Mouse (Mus musculus): ENCODE data around the gene Sap30bp. TPM values are rescaled to one million over a fixed set of nuclear protein-coding genes. Genes with fewer than 3 reads are reported as not detected.

Gene Sap30bp
- polyA plus RNA-seq, 1 experiment from 2014 or later, result 23.5 TPM

DNA sequence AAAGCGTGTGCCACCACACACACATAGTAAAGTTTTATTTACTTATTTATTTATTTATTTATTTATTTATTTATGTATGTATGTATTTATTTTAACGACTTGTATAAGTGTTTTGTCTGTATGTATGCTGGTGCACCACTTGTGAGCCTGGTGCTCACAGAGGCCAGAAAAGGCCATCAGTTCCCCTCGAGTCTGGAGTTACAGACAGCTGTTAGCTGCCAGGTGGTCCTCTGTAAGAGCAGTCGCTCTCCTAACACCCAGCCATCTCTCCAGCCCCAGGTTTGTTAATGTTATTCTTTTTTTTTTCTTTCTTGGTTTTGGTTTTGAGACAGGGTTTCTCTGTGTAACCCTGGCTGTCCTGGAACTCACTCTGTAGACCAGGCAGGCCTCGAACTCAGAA, 14.4 kb upstream of the Sap30bp start:
- Histone ChIP-seq H3K9ac (ENCODE audit: low read length) (no peak overlapping the region), H3K36me3 (ENCODE audit: control insufficient read depth, insufficient read depth) (peaks cover 11% of the 10 kb centered on the region; the same call in 1 of the 2 replicates), H3K4me1 (ENCODE audit: control insufficient read depth, insufficient read depth, low read length) (no peaks in the 10 kb centered on the region), H3K4me2 (ENCODE audit: low read depth, low read length) (no peak overlapping the region), H3K9me3 (replicated peaks; ENCODE audit: control insufficient read depth, low read length) (no peaks in the 10 kb centered on the region), H3K4me3 (ENCODE audit: low read length) (no peak overlapping the region), H3K27ac (ENCODE audit: low read length) (no peak overlapping the region), H3K27me3 (ENCODE audit: control insufficient read depth, insufficient read depth, low read length) (no peaks in the 10 kb centered on the region)
- no peak for ATAC-seq (replicated peaks; ENCODE audit: extremely low read depth, insufficient read depth, low FRiP score)
- 89% methylated on average over 5 of the region's 5 CpGs for WGBS

DNA sequence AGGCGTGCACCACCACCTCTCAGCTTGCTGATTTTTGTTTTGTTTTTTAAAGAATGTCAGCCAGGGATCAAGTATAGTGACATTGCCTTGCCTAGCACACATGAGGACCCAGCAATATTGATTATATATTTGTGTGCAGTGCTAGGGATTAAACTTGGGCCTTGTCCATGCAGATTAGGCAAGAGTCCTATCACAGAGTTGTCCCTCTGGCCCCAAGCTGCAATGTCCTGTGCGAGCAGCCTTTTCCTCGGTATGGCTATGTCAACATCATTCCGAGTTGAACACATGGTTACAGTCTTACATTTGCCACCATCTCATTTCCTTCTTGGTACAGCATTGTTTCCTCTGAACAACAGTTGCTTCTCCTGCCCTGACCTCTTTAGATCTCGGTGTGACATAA, 14.0 kb upstream of the Sap30bp start:
- H3K36me3 ChIP-seq (ENCODE audit: control insufficient read depth, insufficient read depth), result peaks cover 11% of the 10 kb centered on the region; the same call in 1 of the 2 replicates
- no peak overlapping the region for H3K9ac ChIP-seq (ENCODE audit: low read length)
- no peak overlapping the region for H3K4me3 ChIP-seq (ENCODE audit: low read length)
- no peaks in the 10 kb centered on the region for H3K9me3 ChIP-seq (replicated peaks; ENCODE audit: control insufficient read depth, low read length)
- no peak overlapping the region for H3K4me2 ChIP-seq (ENCODE audit: low read depth, low read length)
- no peak for ATAC-seq (replicated peaks; ENCODE audit: extremely low read depth, insufficient read depth, low FRiP score)
- 84% methylated on average over 5 of the region's 5 CpGs for WGBS
- no peaks in the 10 kb centered on the region for H3K4me1 ChIP-seq (ENCODE audit: control insufficient read depth, insufficient read depth, low read length)
- H3K27me3 ChIP-seq (ENCODE audit: control insufficient read depth, insufficient read depth, low read length), result no peaks in the 10 kb centered on the region
- H3K27ac ChIP-seq (ENCODE audit: low read length), result no peak overlapping the region

DNA sequence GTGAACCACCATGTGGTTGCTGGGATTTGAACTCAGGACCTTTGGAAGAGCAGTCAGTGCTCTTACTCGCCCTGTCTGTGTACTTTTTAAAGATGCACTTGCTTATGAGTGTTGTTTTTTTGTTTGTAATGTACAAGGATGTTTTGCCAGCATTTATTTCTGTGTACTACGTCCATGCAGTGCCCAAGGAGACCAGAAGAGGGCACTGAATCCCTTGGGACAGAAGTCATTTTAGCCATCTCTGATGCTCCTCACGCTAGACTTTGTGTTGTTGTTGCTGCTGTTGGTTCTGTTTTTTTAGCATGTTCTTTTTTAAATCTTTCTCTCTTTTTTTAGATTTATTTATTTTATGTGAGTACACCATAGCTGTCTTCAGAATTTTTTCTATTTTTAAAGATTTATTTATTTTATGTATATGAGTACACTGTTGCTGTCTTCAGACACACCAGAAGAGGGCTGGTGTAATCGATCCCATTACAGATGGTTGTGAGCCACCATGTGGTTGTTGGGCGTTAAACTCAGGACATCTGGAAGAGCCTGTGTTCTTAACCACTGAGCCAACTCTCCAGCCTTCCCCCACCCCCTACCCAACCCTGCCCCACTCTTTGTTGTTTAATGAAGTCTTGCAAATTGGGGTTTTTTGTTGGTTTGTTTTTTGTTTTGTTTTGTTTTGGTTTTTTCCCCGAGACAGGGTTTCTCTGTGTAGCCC, 12.8 kb upstream of the Sap30bp start:
- 48% methylated on average over 6 of the region's 6 CpGs for WGBS

DNA sequence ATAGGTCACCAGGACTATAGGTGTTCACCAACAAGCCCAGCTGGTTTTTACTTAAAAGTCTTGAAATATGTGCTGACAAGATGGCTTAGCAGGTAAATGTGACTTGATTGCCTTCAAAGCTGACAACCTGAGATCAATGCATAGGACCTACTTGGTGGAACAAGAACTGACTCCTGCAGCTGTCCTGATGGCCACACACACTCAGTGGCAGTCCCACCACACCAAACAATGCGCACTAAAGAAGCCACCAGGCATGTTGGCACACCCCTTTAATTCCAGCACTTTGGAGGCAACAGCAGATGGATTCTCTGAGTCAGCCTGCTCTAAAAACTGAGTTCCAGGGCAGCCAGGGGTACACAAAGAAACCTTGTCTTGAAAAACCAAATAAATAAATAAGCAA, 11.1 kb upstream of the Sap30bp start:
- Histone ChIP-seq H3K9ac (ENCODE audit: low read length) (no peak overlapping the region), H3K36me3 (ENCODE audit: control insufficient read depth, insufficient read depth) (peaks cover 4% of the 10 kb centered on the region; the same call in 1 of the 2 replicates), H3K9me3 (replicated peaks; ENCODE audit: control insufficient read depth, low read length) (no peaks in the 10 kb centered on the region), H3K4me2 (ENCODE audit: low read depth, low read length) (no peak overlapping the region), H3K27ac (ENCODE audit: low read length) (no peak overlapping the region), H3K4me1 (ENCODE audit: control insufficient read depth, insufficient read depth, low read length) (no peaks in the 10 kb centered on the region), H3K27me3 (ENCODE audit: control insufficient read depth, insufficient read depth, low read length) (no peaks in the 10 kb centered on the region), H3K4me3 (ENCODE audit: low read length) (no peak overlapping the region)
- WGBS, result 100% methylated on average over 1 of the region's 1 CpGs
- no peak for ATAC-seq (replicated peaks; ENCODE audit: extremely low read depth, insufficient read depth, low FRiP score)

More for the DNA sequence above, 12.8 kb upstream of the Sap30bp start:
- Histone ChIP-seq H3K9me3 (replicated peaks; ENCODE audit: control insufficient read depth, low read length) (no peaks in the 10 kb centered on the region), H3K27me3 (ENCODE audit: control insufficient read depth, insufficient read depth, low read length) (no peaks in the 10 kb centered on the region), H3K4me2 (ENCODE audit: low read depth, low read length) (no peak overlapping the region), H3K9ac (ENCODE audit: low read length) (no peak overlapping the region), H3K4me1 (ENCODE audit: control insufficient read depth, insufficient read depth, low read length) (no peaks in the 10 kb centered on the region), H3K4me3 (ENCODE audit: low read length) (no peak overlapping the region), H3K36me3 (ENCODE audit: control insufficient read depth, insufficient read depth) (peaks cover 11% of the 10 kb centered on the region; the same call in 1 of the 2 replicates), H3K27ac (ENCODE audit: low read length) (no peak overlapping the region)
- ATAC-seq (replicated peaks; ENCODE audit: extremely low read depth, insufficient read depth, low FRiP score), result no peak

DNA sequence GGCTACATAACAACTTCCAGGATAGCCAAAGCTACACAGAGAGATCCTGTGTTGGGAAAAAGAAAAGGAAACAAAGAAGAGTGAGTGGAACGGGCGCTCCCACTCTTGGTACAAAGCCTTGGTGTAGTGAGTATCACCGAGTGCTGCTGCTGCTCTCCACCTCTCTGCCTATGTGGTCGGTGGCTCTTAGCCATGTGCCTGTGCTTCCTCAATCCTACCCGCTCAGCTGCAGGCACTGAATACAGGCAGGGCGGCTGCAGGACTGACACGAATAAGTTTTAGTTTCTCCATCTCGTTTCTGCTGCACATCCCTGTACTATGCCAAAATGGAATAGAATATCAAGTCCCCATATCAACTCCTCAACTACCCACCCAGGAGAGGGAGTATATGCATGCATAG, 4.1 kb upstream of the Sap30bp start:
- peaks cover 5% of the 10 kb centered on the region; the same call in 1 of the 2 replicates for H3K36me3 ChIP-seq (ENCODE audit: control insufficient read depth, insufficient read depth)
- H3K9me3 ChIP-seq (replicated peaks; ENCODE audit: control insufficient read depth, low read length), result no peaks in the 10 kb centered on the region
- 86% methylated on average over 8 of the region's 8 CpGs for WGBS
- no peak overlapping the region for H3K4me3 ChIP-seq (ENCODE audit: low read length)
- ATAC-seq (replicated peaks; ENCODE audit: extremely low read depth, insufficient read depth, low FRiP score), result no peak
- no peak overlapping the region for H3K9ac ChIP-seq (ENCODE audit: low read length)
- H3K4me1 ChIP-seq (ENCODE audit: control insufficient read depth, insufficient read depth, low read length), result peaks cover 12% of the 10 kb centered on the region
- no peak overlapping the region for H3K27ac ChIP-seq (ENCODE audit: low read length)
- H3K4me2 ChIP-seq (ENCODE audit: low read depth, low read length), result no peak overlapping the region
- no peaks in the 10 kb centered on the region for H3K27me3 ChIP-seq (ENCODE audit: control insufficient read depth, insufficient read depth, low read length)

DNA sequence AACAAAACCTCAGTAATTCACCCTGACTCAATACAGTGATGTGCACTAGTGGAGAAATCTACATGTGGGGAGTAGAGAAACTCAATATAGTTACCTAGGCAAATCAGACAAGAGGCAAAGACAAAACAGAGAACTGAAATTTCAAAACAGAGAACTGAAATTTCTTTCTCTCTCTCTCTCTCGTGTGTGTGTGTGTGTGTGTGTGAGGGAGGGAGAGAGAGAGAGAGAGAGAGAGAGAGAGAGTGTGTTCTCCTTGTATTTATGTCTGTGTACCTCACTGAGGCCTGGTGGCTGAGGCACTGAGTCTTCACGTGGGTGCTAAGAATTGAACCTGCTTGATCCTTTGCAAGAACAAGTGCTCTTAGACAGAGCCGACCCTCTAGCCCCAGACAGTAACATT, 3.3 kb upstream of the Sap30bp start:
- no peaks in the 10 kb centered on the region for H3K9me3 ChIP-seq (replicated peaks; ENCODE audit: control insufficient read depth, low read length)
- H3K4me1 ChIP-seq (ENCODE audit: control insufficient read depth, insufficient read depth, low read length), result peaks cover 20% of the 10 kb centered on the region
- H3K27ac ChIP-seq (ENCODE audit: low read length), result no peak overlapping the region
- ATAC-seq (replicated peaks; ENCODE audit: extremely low read depth, insufficient read depth, low FRiP score), result no peak
- H3K27me3 ChIP-seq (ENCODE audit: control insufficient read depth, insufficient read depth, low read length), result no peaks in the 10 kb centered on the region
- no peak overlapping the region for H3K4me3 ChIP-seq (ENCODE audit: low read length)
- 67% methylated on average over 3 of the region's 3 CpGs for WGBS
- H3K9ac ChIP-seq (ENCODE audit: low read length), result no peak overlapping the region
- peaks cover 5% of the 10 kb centered on the region; the same call in 1 of the 2 replicates for H3K36me3 ChIP-seq (ENCODE audit: control insufficient read depth, insufficient read depth)
- no peak overlapping the region for H3K4me2 ChIP-seq (ENCODE audit: low read depth, low read length)

DNA sequence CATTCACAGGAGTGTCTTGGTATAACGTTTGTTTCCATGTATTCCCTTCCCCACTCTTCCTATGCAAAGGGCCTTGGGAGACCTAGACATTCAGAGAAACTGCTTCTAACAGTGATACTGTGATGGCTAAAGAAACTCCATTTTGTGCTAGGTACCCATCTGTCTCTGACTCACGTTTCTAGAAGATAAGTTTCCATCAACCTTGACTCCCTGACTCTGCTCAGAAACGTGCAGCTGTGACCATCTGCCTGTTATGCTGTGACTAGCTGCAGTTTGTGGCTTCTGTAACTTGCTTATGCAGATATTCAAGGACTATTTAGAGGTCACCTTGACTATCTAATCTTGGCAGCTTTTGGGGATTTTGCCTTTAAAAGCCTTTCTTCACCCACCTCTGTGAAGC, 1.8 kb upstream of the Sap30bp start:
- ATAC-seq (replicated peaks; ENCODE audit: extremely low read depth, insufficient read depth, low FRiP score), result no peak
- WGBS, result 62% methylated on average over 3 of the region's 3 CpGs
- H3K4me3 ChIP-seq (ENCODE audit: low read length), result no peak overlapping the region

DNA sequence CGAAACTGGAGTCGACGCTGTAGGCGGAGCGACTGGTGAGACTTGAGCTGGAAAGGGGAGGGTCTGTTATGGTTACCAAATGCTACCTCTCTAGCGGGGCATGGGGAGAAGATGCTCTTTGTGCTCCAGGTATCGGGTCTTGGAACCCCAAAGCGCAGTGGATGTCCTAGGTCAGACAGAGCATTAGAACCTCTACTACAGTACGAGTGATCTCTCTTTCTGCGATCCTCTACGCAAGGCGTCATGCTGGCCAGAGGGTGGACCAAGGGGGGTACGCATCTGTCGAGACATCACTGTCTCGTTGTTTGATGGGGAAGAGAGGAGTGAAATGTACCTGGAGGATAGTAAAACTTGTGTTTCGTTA, 647 bp downstream of the Sap30bp start:
- H3K27me3 ChIP-seq (ENCODE audit: control insufficient read depth, insufficient read depth, low read length), result no peaks in the 10 kb centered on the region
- WGBS, result under 1% methylated on average over 16 of the region's 16 CpGs
- no peaks in the 10 kb centered on the region for H3K9me3 ChIP-seq (replicated peaks; ENCODE audit: control insufficient read depth, low read length)
- H3K4me2 ChIP-seq (ENCODE audit: low read depth, low read length), result peak overlapping the region; percentile 88
- peaks cover 20% of the 10 kb centered on the region for H3K36me3 ChIP-seq (ENCODE audit: control insufficient read depth, insufficient read depth)
- peak overlapping the region; percentile 89 for H3K9ac ChIP-seq (ENCODE audit: low read length)
- ATAC-seq (replicated peaks; ENCODE audit: extremely low read depth, insufficient read depth, low FRiP score), result peak; percentile 14; the same call in 1 of the 2 replicates
- peaks cover 20% of the 10 kb centered on the region for H3K4me1 ChIP-seq (ENCODE audit: control insufficient read depth, insufficient read depth, low read length)
- peak overlapping the region; percentile 48; the same call in 1 of the 2 replicates for H3K27ac ChIP-seq (ENCODE audit: low read length)
- peak overlapping the region; percentile 99 for H3K4me3 ChIP-seq (ENCODE audit: low read length)

More for the DNA sequence above, 1.8 kb upstream of the Sap30bp start:
- Histone ChIP-seq H3K27me3 (ENCODE audit: control insufficient read depth, insufficient read depth, low read length) (no peaks in the 10 kb centered on the region), H3K4me1 (ENCODE audit: control insufficient read depth, insufficient read depth, low read length) (peaks cover 20% of the 10 kb centered on the region), H3K9ac (ENCODE audit: low read length) (no peak overlapping the region), H3K9me3 (replicated peaks; ENCODE audit: control insufficient read depth, low read length) (no peaks in the 10 kb centered on the region), H3K4me2 (ENCODE audit: low read depth, low read length) (no peak overlapping the region), H3K36me3 (ENCODE audit: control insufficient read depth, insufficient read depth) (peaks cover 10% of the 10 kb centered on the region; the same call in 1 of the 2 replicates), H3K27ac (ENCODE audit: low read length) (no peak overlapping the region)

DNA sequence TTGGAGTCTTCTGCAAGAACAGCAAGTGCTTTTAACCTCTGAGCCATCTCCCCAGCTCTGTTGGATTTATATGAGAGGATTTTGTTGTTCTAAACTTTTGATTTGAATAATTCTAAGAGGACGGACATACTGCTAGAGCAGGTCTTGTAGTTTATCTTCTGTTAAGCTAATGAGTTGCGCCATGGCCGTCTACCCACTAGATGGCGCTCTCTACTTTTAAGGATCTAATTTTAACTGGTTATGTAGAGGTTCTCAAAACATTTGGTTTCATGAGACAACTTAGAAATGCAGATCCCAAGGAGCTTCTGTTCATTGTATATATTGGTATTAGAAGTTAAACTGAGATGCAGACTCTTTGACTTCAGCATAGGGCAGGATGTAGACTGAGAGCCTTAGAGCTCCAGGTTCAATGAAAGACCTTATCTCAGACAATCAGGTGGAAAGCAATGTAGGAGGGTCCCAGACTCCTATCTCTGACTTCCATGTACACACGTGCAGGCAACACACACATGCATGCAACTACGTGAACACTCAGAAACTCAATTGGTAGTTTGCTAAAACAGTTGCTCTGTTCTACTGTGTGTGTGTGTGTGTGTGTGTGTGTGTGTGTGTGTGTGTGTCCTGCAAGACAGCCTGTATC, 6.7 kb downstream of the Sap30bp start:
- WGBS, result 35% methylated on average over 6 of the region's 6 CpGs
- H3K27me3 ChIP-seq (ENCODE audit: control insufficient read depth, insufficient read depth, low read length), result no peaks in the 10 kb centered on the region
- no peak overlapping the region for H3K9ac ChIP-seq (ENCODE audit: low read length)
- H3K4me3 ChIP-seq (ENCODE audit: low read length), result no peak overlapping the region
- peaks cover 34% of the 10 kb centered on the region for H3K36me3 ChIP-seq (ENCODE audit: control insufficient read depth, insufficient read depth)
- H3K4me2 ChIP-seq (ENCODE audit: low read depth, low read length), result no peak overlapping the region
- no peak overlapping the region for H3K27ac ChIP-seq (ENCODE audit: low read length)
- H3K4me1 ChIP-seq (ENCODE audit: control insufficient read depth, insufficient read depth, low read length), result peaks cover under 1% of the 10 kb centered on the region
- no peaks in the 10 kb centered on the region for H3K9me3 ChIP-seq (replicated peaks; ENCODE audit: control insufficient read depth, low read length)
- no peak for ATAC-seq (replicated peaks; ENCODE audit: extremely low read depth, insufficient read depth, low FRiP score)
